Mouse (Mus musculus) bone marrow, adult 2 months (tissue): ENCODE measurements at regions not wholly inside any gene's neighbourhood (a gene's known extent, or its start where the extent isn't known, plus 50 kb on each side); places are given as distances from the start of the nearest gene placed in this dataset.

Source experiments
- CTCF ChIP-seq: fragments of 200-500 bp; IDR thresholded peaks from 2 replicates; pipeline ENCODE4 v1.5.1; 2011; ENCODE audit warnings: low read length, control low read depth; ENCODE audit not compliant: control insufficient read depth, insufficient read depth
- POLR2A ChIP-seq: fragments of 200-500 bp; IDR thresholded peaks from 2 replicates; pipeline ENCODE4 v1.6.1; 2011; ENCODE audit warnings: low read depth, mild to moderate bottlenecking, control low read depth, low read length, borderline replicate concordance; ENCODE audit not compliant: control insufficient read depth

GRCm38 (mm10) chr15:41375906-41376305 is 1241.7 kb downstream of the 9330182O14Rik start:
- TF ChIP-seq CTCF (no peak), POLR2A (no peak)
